Mouse (Mus musculus) CD8-positive naive resting alpha-beta T cell, adult 57 days (primary cell): Measurements from ENCODE around the gene Golm1. TPM values are rescaled to one million over a fixed set of nuclear protein-coding genes. Genes with fewer than 3 reads are reported as not detected.

Source experiments
- total RNA-seq: library from RNA; stranded (reverse); gene quantifications from one replicate; pipeline ENCODE4 v1.2.4, GENCODE M21; 2023

The Golm1 gene
- total RNA-seq = 56.9 TPM

DNA sequence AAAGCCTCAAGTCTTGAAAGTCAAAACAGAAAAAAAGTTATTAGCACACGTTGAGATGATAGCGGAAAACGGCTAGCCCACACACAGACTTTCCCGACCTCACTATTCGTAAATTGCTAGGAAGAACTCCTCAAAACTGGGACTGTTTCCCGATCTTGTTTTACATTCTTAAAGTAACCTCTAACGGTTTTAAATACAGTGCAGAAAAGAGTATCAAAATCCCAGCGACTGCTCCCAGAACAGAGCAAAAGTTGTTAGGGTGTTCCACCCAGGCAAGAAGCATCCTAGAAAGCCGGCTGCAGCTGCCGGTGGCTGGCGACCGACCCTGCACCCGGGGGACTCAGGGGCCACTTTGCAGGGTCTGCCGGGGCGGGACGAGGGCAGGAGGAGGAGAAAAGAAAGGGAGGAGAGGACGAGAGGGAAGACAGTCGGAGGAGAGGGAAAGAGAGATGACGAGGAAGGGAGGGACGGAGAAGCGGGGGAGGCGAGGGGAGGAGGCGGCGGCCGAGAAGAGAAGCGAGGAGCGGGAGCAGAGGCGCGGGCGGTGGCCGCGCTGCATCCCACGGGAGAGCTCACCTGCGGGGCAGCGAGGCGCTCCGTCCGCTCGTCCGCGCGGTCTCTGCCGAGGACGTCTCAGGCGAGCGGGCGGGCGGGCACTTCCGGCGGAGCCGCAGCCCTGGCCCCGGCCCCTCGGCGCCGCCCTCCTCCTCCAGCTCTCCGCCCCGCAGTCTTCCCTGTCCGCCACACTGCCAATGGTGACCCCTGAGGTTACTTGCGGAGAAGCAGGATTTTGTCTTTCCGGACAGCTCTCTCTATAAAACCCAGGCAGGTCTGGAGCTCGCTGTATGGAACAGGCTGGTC, at the start of gene Golm1:
Golm1 (minus strand) TSS at position 661 of the 861 bp plus-strand sequence.

DNA sequence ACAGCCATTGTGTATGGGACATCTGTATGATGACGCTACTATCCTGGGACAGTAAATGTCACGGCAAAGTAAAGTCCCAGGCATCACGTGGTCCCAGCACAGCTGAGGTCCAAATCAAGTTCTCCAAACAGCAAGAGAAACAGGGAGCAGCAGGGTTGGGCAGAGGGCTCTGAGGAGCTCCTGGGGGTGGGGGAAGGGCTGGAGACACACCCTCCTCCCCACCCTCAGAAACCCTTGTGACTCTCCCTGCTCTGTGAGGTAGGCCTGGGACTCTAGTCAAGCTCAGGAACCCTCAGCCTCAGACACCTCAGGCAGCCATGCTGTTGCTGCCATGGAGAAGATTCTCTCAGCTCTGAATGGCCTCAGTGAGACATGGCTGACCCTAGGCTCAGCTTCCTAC, 36.4 kb upstream of the Golm1 start, which contains the start of gene Spata31d1b:
Spata31d1b (plus strand) TSS at position 301 of the 400 bp plus-strand sequence.

DNA sequence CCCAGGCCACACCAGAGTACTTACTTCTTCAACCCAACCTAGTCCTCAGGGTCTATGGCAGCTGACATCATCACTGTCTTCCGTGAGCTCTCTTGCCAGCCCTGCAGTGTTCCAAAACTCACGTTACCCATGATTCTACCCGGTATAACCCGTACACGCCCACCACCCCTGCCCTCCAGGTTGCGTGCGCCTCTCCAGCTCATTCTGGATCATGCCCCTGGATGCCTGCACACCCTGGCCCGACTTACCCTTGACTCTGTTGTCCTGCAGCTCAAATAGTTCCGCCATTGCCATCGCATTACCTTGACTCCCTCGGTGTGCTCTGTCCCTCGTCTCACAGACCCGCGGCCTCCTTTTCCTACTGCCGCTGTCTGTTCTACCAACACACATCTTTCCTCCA, 34.6 kb upstream of the Golm1 start, which contains the start of gene Spata31d1a:
Spata31d1a (minus strand) TSS at position 101 of the 400 bp plus-strand sequence.

DNA sequence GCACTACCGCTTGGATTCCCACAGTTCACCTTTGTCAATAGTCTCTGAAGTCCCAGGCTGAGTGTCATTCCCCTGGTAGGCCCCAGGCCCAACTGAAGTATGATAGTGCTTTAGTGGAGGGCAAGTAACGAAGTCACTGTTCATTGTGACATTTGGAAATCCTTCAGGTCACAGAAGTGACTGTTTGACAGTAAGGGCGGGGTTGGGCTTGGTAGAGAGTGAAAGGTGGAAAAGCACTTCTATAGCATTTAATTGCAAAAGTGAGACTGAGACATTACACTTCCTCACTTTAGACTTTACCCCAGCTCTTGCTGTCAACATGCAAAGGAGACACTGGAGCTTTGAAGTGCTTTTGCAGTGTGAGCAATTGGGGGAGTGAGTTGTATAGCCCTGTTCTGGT, 18.4 kb upstream of the Golm1 start, which contains the start of gene 4921517D22Rik:
4921517D22Rik (minus strand) TSS at position 101 of the 400 bp plus-strand sequence.

DNA sequence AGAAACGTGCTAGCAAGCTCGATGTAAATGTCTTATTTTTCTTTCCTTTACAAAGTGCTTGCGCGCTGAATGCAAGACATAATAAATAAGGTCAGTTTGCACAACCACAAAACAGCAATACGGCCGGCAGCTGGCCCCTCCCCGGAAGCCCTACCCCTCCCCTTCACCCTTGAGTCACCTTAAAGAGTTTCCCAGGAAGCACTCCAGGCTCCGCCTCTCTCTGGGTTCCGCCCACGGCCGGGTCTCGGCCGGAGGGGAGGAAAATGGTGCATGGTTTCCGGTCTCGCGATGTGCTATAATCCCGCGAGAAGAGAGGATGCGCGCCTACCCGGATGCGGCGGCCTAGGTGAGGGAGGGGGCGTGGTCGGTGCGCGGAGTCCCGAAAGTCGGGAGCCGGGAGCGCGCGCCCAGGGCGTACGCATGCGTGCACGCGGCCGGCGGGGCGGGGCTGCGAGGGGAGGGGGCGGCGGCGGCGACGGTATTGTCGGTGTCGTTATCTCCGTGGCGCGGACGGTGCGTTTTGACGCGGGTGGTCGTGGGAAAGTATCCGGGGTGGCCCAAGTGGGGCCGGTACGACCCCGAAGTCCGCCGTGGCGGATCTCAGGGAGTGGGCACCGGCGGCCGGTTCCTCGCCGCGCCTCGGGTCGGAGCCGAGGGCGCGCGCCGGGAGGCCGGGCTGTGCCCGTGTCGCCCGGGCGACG, 90.5 kb downstream of the Golm1 start, which contains the start of the genes Agtpbp1 and Naa35:
Agtpbp1 (minus strand) TSS at position 281 of the 701 bp plus-strand sequence.
Naa35 (plus strand) TSS at position 313 of the 701 bp plus-strand sequence.

Other genes with a start within 250 kb of the Golm1 start
- gene Agtpbp1, start 90.6 kb downstream of the Golm1 start, total RNA-seq = 42.4 TPM
- gene Naa35, start 90.6 kb downstream of the Golm1 start, total RNA-seq = 44.7 TPM
- not detected for gene 4921517D22Rik, start 18.3 kb upstream of the Golm1 start, total RNA-seq
- not detected for gene Spata31d1a, start 34.5 kb upstream of the Golm1 start, total RNA-seq
- gene Spata31d1b, start 36.5 kb upstream of the Golm1 start, total RNA-seq = not detected
- not detected for gene Spata31d1d, start 55.9 kb upstream of the Golm1 start, total RNA-seq
- gene 1700014D04Rik, start 70.9 kb upstream of the Golm1 start, total RNA-seq = 0.15 TPM
- 67.6 TPM for gene Isca1, start 94.0 kb upstream of the Golm1 start, total RNA-seq
- not detected for gene Gm49354, start 106.4 kb upstream of the Golm1 start, total RNA-seq
- 193 TPM for gene Tut7, start 147.3 kb upstream of the Golm1 start, total RNA-seq